Mouse (Mus musculus): Measurements from ENCODE around the gene Krit1.
"Not testable (repeated sequence)": the region's sequence is repeated elsewhere in the genome, so short reads cannot be mapped to it uniquely, and the experiment has no call there.

Gene Krit1

GRCm38 (mm10) chr5:3802433-3803291, at the start of gene Krit1, which contains the start of gene Ankib1:
Gene Krit1, plus strand, starts transcription at chr5:3803184.
Gene Ankib1, minus strand, starts transcription at chr5:3802925.
- peak; percentile 29 for DNase-seq (ENCODE audit: low read depth)

GRCm38 (mm10) chr5:3771512-3771911, 31.5 kb upstream of the Krit1 start:
- DNase-seq (ENCODE audit: low read depth), result no peak

GRCm38 (mm10) chr5:3772017-3772416, 31.0 kb upstream of the Krit1 start:
- DNase-seq (ENCODE audit: low read depth), result no peak

- no peak for DNase-seq (ENCODE audit: low read depth)
These were observed 20.3 kb upstream of the Krit1 start for GRCm38 (mm10) chr5:3782670-3783069.

DNA sequence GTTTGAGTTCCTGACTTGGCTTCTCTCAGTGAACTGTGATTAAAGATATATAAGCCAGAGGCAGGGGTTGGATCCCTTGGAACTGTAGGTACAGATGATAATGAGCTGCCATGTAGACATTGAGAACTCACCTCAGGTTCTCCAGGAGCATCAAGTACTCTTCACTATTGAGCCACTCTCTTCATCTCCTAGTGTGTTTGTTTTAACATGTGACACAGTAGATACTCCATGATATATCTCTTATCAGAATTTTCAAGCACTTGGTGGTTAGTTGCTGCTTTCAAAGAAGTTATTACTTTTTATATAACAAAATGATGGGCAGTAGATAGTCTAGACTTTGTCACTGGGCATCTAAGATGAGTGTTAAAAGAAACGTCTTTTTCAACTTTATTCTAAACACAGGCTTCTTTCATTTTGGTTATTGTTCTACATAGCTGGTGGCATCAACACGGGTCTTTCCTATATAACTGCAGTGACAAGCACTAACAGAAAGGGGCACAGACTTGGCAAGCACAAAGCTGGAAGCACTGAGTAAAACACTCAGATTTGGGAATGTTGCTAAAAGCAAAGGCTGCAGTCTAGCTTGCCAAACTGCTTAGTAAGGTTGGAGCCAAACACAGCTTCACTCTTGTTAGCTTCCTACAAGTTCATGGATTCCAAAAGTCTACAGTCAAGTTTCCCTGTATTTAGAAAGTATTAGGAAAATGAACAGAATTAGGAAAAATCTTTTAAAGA, 18.9 kb upstream of the Krit1 start:
- no peak for DNase-seq (ENCODE audit: low read depth)

- no peak for DNase-seq (ENCODE audit: low read depth)
These were observed 18.1 kb upstream of the Krit1 start for GRCm38 (mm10) chr5:3784751-3785496.

- peak; percentile 56 for DNase-seq (ENCODE audit: low read depth)
These were observed 15.4 kb upstream of the Krit1 start for GRCm38 (mm10) chr5:3787548-3787947.

GRCm38 (mm10) chr5:3791048-3791447, 11.9 kb upstream of the Krit1 start:
- DNase-seq (ENCODE audit: low read depth), result no peak

DNA sequence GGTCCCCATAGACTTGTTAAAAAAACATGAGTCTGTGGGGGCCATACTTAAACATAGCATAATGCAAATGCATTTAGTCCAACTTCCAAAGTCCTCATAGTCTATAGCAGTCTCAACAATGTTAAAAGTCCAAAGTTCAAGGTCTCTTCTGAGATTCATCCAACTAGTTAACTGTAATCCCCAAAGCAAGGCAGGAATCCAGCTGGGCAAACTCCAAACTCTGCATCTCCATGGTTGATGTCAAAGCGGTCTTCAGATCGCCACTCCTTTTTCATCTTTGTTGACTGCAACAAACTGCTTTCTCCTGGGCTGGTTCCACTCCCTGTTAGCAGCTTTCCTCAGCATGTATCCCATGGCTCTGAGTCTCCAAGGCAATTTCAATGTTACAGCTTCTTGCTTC, 5.9 kb upstream of the Krit1 start:
- DNase-seq (ENCODE audit: low read depth), result not testable (repeated sequence)

DNA sequence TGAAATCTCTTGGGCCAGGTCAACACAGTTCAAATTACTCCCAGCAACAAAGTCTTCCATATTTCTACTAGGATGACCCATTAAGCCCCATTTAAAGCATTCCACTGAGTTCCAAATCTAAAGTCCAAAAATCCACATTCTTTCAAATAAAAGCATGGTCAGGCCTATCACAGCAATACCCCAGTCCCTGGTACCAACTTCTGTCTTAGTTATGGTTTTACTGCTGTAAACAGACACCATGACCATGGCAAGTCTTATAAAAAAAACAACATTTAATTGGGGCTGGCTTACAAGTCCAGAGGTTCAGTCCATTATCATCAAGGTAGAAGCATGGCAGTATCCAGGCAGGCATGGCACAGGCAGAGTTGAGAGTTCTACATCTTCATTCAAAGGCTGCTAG, 4.3 kb upstream of the Krit1 start:
- DNase-seq (ENCODE audit: low read depth), result not testable (repeated sequence)

DNA sequence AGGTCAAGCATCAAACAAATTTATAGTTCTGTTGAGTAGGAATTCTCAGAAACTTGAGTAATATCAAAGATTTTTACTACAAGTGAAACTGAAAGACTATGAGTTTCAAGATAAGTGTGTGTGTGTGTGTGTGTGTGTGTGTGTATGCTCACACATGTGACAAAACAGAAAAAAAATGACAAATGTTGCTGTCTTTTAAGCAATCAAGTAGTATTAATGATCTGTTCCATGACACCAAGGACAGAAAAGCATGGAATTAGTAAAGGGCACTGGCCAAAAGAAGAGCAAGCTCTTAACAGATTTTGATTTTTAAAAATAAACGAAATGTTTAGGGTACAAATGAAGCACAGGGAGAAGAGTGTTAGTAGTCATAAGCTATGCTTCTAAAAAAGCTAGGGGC, 2.9 kb upstream of the Krit1 start:
- DNase-seq (ENCODE audit: low read depth), result no peak

DNA sequence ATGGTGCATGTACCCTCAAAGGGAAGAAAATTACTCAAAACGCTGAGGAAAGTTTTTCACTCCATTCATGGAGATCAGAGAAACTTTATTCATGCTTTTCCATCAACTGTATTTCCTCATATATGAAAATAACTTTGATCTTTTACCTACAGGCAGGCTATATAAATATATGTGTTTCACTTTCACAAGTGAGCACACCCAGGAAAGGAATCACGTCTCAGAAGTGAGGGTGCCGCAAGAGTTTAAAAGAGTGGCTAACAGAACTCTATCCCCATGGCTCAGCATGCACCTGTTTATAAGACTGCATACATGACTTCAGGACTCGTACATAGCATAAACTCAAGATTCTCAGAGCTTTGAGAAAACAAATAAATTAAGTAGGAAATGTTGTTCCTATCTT, 2.1 kb upstream of the Krit1 start:
- DNase-seq (ENCODE audit: low read depth), result no peak

GRCm38 (mm10) chr5:3801672-3802432, 1.1 kb upstream of the Krit1 start:
- no peak for DNase-seq (ENCODE audit: low read depth)

DNA sequence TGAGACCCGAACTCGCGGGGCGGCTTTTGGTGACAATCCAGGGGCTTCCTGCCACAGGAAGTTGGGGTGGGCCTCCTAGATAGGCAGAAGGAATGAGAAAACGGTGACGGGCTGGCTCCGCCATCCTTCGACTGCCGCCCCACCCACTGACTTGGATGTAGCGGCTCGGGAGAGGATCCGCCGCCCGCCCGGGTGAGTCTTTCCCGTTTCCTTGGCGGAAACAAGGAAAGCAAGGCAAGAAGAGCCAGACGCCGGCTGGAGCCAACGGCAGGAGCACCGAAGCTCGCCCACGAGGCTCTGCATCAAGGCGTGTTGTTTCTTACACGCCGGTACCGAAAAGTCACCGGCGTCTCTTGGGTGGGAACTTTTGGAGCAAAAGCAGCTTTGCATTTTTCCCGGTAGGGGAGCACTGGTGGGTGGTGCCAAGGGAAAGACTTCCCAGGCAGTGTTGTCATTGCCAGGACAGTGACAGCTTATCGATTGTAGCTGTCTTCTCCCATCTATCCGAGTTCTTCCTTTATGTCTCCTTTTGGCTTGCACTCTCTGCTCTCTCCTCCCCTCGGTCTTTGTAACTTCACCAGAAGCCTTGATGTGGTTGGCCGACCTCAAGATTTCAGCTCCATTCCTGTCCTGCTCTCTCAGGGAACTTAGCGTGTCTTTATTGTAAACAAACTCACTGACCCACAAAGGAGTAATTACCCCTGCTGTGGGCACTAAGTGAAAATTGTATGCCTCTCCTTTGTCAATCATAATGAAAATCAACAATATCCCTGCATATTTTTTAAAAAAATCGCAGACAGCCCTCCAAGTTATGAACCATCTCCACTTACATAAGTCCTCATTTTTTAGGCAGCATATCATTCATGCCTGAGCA, 545 bp downstream of the Krit1 start:
- DNase-seq (ENCODE audit: low read depth), result peak; percentile 40

- no peak for DNase-seq (ENCODE audit: low read depth)
These were observed 5.5 kb downstream of the Krit1 start for GRCm38 (mm10) chr5:3808472-3808871.

- DNase-seq (ENCODE audit: low read depth), result no peak
These were observed 31.1 kb downstream of the Krit1 start for GRCm38 (mm10) chr5:3834107-3834506.

DNA sequence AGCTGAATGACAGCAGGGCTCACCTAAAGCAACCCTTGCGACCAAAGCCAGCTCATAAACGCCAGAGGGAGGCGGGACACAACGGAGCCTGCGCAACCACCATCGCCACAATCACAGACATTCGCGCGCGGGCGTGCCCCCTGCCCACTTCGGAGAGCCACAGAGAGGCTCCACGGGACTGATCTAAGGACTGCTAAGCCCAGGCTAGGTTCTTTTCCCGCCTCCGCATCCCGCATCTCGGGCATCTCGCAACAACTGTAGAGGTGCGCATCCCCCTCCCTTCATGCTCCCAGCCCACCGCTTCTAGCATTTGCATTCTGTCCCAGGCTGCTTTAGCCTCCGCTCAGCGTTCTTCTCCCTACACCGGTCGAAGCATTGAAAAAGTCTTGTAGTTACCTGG, 42.0 kb downstream of the Krit1 start, which contains the start of gene Lrrd1:
TSS of gene Lrrd1 (plus strand) at position 148 of the 400 bp plus-strand sequence.
- no peak for DNase-seq (ENCODE audit: low read depth)

GRCm38 (mm10) chr5:3870161-3870560, 67.2 kb downstream of the Krit1 start:
- DNase-seq (ENCODE audit: low read depth), result peak; percentile 15

DNA sequence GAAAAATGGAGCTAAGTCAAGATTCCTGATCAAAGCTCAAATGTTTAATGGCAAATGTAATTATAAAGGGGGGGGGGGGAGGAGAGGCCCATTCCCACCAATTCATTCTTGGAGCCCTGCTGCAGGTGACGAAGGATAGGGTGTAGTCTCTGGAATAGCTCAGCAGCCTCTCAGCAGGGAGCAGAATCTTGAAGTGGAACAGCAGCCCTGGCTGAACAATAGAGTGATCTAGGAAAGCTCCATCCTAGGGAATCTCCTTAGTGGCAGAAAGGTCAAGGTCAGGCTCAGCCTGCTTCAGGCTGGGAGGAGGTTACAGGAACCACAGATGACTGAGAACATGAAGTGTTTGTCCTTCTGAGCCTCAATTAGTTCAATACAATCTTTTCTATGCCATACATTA, 69.4 kb downstream of the Krit1 start:
- DNase-seq (ENCODE audit: low read depth), result no peak

DNA sequence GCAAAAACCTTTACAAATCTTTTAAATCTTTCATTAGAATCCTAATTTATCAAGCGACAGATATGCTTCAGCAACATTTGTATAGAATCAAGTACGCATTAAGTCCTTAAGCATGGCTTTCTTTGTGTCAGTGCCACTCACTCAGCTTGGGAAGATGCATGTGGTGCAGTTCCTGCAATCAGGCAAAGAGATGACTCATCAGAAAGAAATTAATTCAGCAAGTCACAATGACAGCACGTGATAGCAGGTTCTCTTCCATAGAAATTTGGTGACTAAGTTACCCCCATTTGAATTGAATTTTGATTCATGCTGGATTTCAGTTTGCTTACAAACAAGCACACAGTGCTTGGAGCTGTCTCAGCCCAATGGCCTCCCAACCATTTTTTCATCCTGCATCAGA, 70.5 kb downstream of the Krit1 start:
- no peak for DNase-seq (ENCODE audit: low read depth)

DNA sequence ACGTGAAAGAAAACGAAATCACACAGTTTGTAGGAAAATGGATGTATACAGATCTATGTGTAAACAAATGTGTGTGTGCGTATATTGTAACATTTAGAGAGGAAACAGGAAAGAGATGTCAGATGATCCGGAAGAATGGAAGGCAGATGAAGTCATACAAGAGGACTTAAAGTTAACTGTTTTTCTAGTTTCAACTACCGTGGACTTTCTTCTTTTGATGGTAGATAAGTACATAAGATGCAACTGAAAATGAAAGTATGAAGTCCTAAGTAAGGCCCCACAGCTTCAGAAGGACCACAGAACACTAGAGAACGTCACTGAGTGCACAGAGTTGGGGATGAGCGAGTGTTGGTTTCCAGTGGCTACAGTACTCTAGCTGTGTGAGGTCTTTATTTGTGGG, 83.9 kb downstream of the Krit1 start:
- DNase-seq (ENCODE audit: low read depth), result not testable (repeated sequence)

Measured in fibroblast of lung, adult 2 months (primary cell).